Mouse (Mus musculus): ENCODE data around the gene 2310061I04Rik. TPM values are rescaled to one million over a fixed set of nuclear protein-coding genes. Genes with fewer than 3 reads are reported as not detected.

2310061I04Rik gene
- polyA plus RNA-seq, 1 experiment: 103 TPM

DNA sequence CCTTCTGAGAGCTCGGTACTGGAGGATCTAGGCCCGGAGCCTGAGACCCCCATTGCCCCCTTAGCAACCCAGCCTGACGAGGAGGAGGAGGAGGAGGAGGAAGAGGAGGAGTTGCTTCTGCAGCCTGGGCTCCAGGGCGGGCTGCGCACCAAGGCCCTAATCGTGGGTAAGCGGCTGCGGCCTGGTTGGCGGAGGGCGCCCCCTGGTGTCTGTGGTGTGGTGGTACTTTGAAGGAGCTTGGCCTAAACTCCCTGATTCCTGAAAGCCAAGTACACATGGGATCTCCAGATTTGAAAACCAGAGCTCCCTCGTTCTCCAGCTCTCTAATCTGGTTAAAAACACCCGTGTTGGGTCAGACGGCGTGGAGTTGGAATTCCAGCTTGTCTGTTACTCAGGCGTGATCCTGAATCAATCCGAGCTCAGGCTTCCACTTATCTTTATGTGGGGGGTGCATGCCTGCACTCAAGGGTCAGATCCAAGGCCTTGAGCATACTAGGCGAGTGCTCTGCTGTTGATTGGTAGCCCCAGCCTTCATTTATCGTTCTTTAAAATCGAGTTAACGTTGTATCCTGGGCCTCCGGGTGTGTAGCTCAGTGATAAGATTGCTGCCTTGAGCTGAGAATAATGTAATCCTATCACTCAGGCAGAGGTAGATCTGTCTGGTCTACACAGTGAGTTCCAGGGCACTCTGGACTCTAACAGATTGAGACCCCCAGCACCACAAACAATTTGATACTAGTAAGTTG is 23.3 kb downstream of the 2310061I04Rik start:
- Histone ChIP-seq H3K4me1 (ENCODE audit: control insufficient read depth, insufficient read depth, low read length) (no peaks in the 10 kb centered on the region), H3K27ac (ENCODE audit: insufficient read depth, low read length) (no peak overlapping the region), H3K4me3 (ENCODE audit: insufficient read depth, low read length) (no peak overlapping the region)
- TF ChIP-seq POLR2A (IDR thresholded peaks at IDR 0.05; ENCODE audit: extremely low read depth, insufficient read depth, low read length) (no peak), CTCF (IDR thresholded peaks at IDR 0.05; ENCODE audit: extremely low read depth, insufficient read depth, low read length) (peak; percentile 82)

DNA sequence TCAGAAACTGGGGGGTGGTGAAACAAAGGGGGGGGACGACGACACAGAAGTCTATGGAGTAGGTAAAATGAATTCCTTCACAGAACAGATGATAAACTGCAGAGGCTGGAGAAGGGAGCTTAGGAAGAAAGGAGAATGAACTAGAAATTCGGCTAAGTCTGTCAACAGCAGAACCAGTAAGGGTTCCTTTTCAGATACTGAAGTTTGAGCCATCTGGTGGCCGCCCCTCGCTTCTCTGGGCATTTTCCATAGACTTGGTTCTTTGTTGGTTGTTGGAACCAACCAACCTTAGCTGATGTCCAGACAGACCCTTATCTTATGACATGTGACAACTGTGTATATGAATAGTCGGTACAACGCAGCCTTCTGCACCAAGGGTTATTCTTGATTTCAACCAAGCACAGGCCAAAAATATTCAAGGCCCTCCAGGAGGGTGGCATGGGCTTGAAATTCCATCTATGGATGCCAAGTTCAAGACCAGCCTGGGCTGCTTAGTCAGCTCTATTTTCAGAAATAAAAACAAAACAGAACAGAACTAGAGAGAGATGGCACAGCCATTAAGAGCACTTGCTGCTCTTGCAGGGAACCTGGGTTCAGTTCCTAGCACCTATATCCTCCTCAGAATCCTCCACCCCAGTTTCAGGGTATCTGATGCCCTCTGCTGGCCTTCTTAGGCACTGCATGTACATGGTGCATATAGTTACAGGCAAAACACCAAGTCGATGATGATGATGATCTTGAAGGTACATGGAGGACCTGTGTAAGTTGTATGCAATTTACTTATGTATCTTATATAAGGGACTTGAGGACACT is 26.1 kb downstream of the 2310061I04Rik start:
- Histone ChIP-seq H3K27ac (ENCODE audit: insufficient read depth, low read length) (0 out of 2 replicates have a peak overlapping the region, but pooled peaks have one; percentile 12), H3K4me3 (ENCODE audit: insufficient read depth, low read length) (no peak overlapping the region), H3K4me1 (ENCODE audit: control insufficient read depth, insufficient read depth, low read length) (peaks cover 2% of the 10 kb centered on the region; the same call in 1 of the 2 replicates)
- TF ChIP-seq CTCF (IDR thresholded peaks at IDR 0.05; ENCODE audit: extremely low read depth, insufficient read depth, low read length): peak; percentile 20; the same call in 1 of the 2 replicates
- no peak for TF ChIP-seq POLR2A (IDR thresholded peaks at IDR 0.05; ENCODE audit: extremely low read depth, insufficient read depth, low read length)

DNA sequence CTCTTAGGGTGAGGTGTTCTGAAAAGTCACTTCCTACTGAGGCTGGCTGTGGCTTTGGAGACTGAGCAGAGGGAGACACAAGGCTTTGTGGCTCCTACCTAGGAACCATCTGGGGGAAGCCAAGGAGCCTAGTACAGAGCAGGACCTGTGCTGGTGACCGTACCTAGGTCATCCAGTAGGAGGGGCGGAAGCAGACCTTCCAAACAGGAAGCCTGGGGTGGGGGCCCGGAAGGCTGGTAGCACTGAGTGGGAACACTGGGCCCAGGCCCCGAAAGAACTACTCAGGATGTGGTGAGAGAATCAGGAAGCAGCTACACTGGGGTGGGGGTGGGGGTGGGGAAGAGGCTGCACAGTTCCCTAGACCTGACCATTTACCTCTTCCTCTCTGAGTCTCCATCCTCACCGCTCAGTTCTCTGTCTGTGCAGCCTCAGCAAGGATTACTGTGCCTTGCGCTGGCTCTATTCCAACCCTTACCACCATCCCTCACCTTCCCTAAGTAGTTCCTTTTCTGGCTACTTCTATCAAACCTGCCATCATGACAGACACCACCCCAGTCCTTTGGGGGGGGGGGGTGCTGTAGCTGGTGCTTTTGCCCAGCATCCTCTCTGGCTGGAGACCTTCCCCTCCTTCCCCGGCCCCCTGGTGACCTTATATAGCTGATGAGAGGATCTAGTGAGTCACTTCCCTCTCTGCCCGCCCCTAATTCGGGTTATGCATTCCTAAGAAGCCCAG is 26.9 kb downstream of the 2310061I04Rik start:
- peaks cover 3% of the 10 kb centered on the region; the same call in 1 of the 2 replicates for H3K4me1 ChIP-seq (ENCODE audit: control insufficient read depth, insufficient read depth, low read length)

DNA sequence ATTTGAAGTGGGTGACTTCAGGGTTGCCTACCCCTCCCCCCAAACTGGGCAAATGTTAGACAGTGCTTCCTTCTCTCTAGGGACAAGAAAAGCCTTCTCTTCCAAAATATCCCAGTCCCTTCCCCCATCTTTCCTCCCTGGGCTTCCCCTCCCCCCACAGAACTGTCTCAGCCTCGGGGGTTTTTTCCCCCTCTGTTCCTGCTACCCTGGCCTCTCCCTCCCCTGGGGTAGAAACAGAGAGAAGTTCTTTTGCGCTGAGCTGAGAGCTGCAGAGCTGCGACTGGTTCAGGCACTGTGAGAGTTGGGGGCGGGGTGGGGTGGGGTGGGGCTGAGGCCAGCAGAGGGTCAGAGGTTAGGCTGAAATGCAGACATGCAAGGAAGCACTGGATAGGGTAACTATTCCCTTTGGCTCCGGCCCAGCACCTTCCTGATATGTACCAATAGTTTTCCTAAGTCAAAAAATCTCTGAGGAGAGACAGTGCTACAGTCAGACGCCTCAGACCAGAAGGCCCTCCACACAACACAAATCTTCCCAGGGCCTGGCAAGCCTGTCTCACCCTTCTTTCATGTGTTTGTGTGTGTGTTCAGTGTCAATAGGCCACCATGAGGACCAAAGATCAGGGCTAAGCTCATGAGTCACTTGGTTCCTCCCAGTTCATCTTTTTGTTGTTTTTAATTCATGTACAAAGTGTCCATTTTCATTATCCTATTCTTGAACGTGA is 27.7 kb downstream of the 2310061I04Rik start:
- peak overlapping the region; percentile 75 for H3K27ac ChIP-seq (ENCODE audit: insufficient read depth, low read length)
- no peak for TF ChIP-seq CTCF (IDR thresholded peaks at IDR 0.05; ENCODE audit: extremely low read depth, insufficient read depth, low read length)
- no peak for TF ChIP-seq POLR2A (IDR thresholded peaks at IDR 0.05; ENCODE audit: extremely low read depth, insufficient read depth, low read length)
- H3K4me3 ChIP-seq (ENCODE audit: insufficient read depth, low read length): peak overlapping the region; percentile 49
- H3K4me1 ChIP-seq (ENCODE audit: control insufficient read depth, insufficient read depth, low read length): peaks cover 3% of the 10 kb centered on the region; the same call in 1 of the 2 replicates

More for the DNA sequence above, 26.9 kb downstream of the 2310061I04Rik start:
- Histone ChIP-seq H3K27ac (ENCODE audit: insufficient read depth, low read length) (peak overlapping the region; percentile 72), H3K4me3 (ENCODE audit: insufficient read depth, low read length) (0 out of 2 replicates have a peak overlapping the region, but pooled peaks have one; percentile 49)
- TF ChIP-seq POLR2A (IDR thresholded peaks at IDR 0.05; ENCODE audit: extremely low read depth, insufficient read depth, low read length) (no peak), CTCF (IDR thresholded peaks at IDR 0.05; ENCODE audit: extremely low read depth, insufficient read depth, low read length) (no peak)

DNA sequence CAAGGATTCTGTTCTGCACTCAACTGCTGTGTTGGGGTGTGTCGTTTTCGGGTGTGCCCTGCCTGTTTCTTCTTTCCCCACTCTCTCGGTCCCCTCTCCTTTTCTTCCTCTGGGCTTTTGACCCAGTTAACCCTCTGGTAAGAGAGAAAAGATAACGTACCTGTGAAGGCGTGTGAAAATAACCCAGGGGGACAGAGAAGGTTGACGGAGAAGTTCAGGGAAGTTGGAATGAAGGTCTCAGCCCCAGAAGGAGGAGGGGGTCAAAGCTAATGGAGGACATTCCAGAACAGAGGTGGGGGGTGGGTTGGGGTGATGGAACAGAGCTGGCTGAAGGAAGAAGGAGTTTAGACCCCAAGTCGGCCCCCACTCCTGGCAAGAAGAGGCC is 28.3 kb downstream of the 2310061I04Rik start:
- TF ChIP-seq POLR2A (IDR thresholded peaks at IDR 0.05; ENCODE audit: extremely low read depth, insufficient read depth, low read length) (no peak), CTCF (IDR thresholded peaks at IDR 0.05; ENCODE audit: extremely low read depth, insufficient read depth, low read length) (no peak)
- Histone ChIP-seq H3K4me3 (ENCODE audit: insufficient read depth, low read length) (peak overlapping the region; percentile 49), H3K27ac (ENCODE audit: insufficient read depth, low read length) (peak overlapping the region; percentile 75), H3K4me1 (ENCODE audit: control insufficient read depth, insufficient read depth, low read length) (peaks cover 3% of the 10 kb centered on the region; the same call in 1 of the 2 replicates)

DNA sequence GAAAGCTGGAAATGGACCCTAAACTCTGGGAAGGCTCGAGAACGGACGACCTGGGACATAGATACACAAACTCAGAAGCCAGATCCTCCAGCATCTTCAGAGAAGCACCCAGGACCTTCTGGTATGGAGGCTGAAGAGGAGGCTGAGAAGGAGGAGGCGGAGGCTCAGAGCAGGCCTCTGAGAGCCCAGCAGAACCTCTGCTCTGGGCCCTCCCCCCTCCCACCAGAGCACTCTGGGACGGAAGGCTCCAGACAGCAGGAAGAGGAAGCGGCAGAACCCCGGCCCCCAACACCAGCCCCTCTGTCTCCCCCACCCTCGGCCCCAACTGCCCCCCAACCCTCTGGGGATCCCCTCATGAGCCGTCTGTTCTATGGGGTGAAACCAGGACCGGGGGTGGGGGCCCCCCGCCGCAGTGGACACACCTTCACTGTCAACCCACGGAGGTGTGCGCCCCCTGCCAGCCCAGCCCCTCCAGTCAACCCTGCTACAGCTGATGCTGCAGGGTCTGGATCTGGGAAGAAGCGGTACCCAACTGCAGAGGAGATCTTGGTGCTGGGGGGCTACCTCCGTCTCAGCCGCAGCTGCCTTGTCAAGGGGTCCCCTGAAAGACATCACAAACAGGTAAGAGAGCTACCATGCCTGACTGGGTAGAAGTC is 28.9 kb downstream of the 2310061I04Rik start:
- H3K4me1 ChIP-seq (ENCODE audit: control insufficient read depth, insufficient read depth, low read length): peaks cover 3% of the 10 kb centered on the region; the same call in 1 of the 2 replicates
- H3K27ac ChIP-seq (ENCODE audit: insufficient read depth, low read length): peak overlapping the region; percentile 75
- peak overlapping the region; percentile 49 for H3K4me3 ChIP-seq (ENCODE audit: insufficient read depth, low read length)
- TF ChIP-seq CTCF (IDR thresholded peaks at IDR 0.05; ENCODE audit: extremely low read depth, insufficient read depth, low read length): no peak
- TF ChIP-seq POLR2A (IDR thresholded peaks at IDR 0.05; ENCODE audit: extremely low read depth, insufficient read depth, low read length): no peak

DNA sequence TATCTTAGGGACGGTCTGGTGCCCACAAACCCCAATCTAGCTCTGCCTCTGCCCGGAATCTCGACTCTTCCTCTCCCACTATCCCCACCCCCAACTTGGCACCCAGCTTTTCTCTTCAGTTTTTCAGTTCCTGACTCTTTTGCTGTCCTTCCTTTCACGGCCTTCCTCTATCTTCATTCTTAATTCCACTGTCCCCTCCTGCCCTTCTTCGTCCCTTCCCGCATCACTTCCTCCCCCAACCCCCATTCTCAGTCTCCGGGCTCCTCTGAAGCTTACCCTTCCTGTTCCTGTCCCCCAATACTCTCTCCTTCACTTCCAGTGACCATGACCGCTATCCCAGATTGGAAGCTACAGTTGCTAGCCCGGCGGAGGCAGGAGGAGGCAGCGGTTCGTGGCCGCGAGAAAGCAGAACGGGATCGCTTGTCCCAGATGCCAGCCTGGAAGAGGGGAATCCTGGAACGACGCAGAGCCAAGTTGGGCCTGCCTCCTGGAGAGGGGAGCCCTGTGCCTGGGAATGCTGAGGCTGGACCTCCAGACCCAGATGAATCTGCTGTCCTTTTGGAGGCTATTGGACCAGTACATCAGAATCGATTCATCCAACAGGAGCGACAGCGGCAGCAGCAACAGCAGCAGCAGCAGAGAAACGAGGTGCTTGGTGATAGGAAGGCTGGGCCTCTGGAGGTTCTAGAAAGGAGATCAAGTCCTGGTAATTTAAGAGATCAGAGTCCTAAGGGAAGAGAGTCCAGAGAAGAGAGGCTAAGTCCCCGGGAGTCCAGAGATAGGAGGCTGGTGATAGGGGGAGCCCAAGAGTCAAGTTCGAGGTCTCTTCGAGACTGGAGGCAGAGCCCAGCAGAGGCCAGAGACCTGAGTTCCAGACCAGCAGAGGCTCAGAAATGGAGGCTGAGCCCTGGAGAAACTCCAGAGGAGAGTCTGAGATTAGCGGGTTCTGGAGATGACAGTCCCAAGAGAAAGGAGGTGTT is 30.0 kb downstream of the 2310061I04Rik start:
- Histone ChIP-seq H3K4me1 (ENCODE audit: control insufficient read depth, insufficient read depth, low read length) (peaks cover 3% of the 10 kb centered on the region; the same call in 1 of the 2 replicates), H3K27ac (ENCODE audit: insufficient read depth, low read length) (peak overlapping the region; percentile 90), H3K4me3 (ENCODE audit: insufficient read depth, low read length) (peak overlapping the region; percentile 77)
- no peak for TF ChIP-seq POLR2A (IDR thresholded peaks at IDR 0.05; ENCODE audit: extremely low read depth, insufficient read depth, low read length)
- no peak for TF ChIP-seq CTCF (IDR thresholded peaks at IDR 0.05; ENCODE audit: extremely low read depth, insufficient read depth, low read length)
